In the genomic region with DNA sequence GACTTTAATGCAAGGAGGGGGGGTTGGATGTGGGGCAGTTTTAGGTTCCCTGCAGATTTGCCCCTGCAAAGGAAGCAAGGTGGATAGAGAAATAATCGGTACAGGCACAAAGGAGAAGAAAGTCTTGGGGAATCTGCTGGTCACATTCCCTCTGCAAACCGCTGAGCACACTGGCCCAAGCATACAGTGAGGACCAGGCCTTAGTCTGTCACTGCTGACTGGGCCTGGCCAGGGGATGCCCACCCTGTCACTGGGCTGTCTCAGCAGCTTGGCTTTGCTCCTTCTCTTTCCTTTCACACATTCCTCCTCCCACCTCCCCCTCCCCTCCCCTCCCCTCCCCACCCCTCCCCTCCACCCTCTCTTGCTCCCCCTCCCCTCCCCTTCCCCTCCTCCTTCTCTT, we compare ENCODE assay signal across 11 mouse cellular contexts.
DNase-seq lines count a peak whose midpoint lies in the region; ATAC-seq lines count a peak whose summit lies in the region.
"Had no signal": no experiment of that assay in that cellular context is flagged by ENCODE, and none has a peak within 500 bp of the region (broad histone marks: within the 10 kb centered on the region; RNA-seq: fewer than 3 reads in every experiment).

No protein-coding gene starts in this region.

- 0 out of 2 replicates have a peak, but pooled peaks cover 5% of the 10 kb centered on the region for H3K27me3 ChIP-seq in forebrain, embryonic 10.5 days (ENCODE audit: poor library complexity, severe bottlenecking)
- H3K27me3 ChIP-seq in forebrain, embryonic 16.5 days (replicated peaks; ENCODE audit: control insufficient read depth, insufficient read depth, low read length), result no peaks in the 10 kb centered on the region
- peaks cover 25% of the 10 kb centered on the region; the same call in 1 of the 2 replicates for H3K27me3 ChIP-seq in liver, embryonic 12.5 days (replicated peaks)
- H3K27me3 ChIP-seq in embryonic facial prominence, embryonic 13.5 days, result no peaks in the 10 kb centered on the region
- H3K27me3 ChIP-seq: embryonic facial prominence, embryonic 15.5 days; midbrain, embryonic 15.5 days had no signal

- H3K4me1 ChIP-seq in forebrain, embryonic 10.5 days, result peaks cover 65% of the 10 kb centered on the region
- peaks cover 14% of the 10 kb centered on the region for H3K4me1 ChIP-seq in forebrain, embryonic 16.5 days (replicated peaks; ENCODE audit: control insufficient read depth, insufficient read depth, low read length)
- H3K4me1 ChIP-seq in liver, embryonic 12.5 days, result peaks cover 58% of the 10 kb centered on the region
- peaks cover 11% of the 10 kb centered on the region; the same call in 1 of the 2 replicates for H3K4me1 ChIP-seq in embryonic facial prominence, embryonic 13.5 days

- no peak overlapping the region for H3K4me2 ChIP-seq in forebrain, embryonic 16.5 days (ENCODE audit: low read length)
- H3K4me2 ChIP-seq in liver, embryonic 12.5 days, result no peak overlapping the region
- no peak overlapping the region for H3K4me2 ChIP-seq in embryonic facial prominence, embryonic 13.5 days
- H3K4me2 ChIP-seq: embryonic facial prominence, embryonic 15.5 days; midbrain, embryonic 15.5 days had no signal

- no peak for DNase-seq in forebrain, embryonic 10.5 days (ENCODE audit: extremely low spot score, low spot score)
- no peak for DNase-seq in liver
- DNase-seq in lung, postnatal 4 days, result peak; percentile 41 to 58
- DNase-seq in testis, postnatal 10 days (ENCODE audit: low spot score), result no peak
- DNase-seq in layer of hippocampus, adult 9-10 months (ENCODE audit: low spot score), result no peak
- DNase-seq: cerebellum, adult 9-10 months had no signal

- no peaks in the 10 kb centered on the region for H3K9me3 ChIP-seq in forebrain, embryonic 10.5 days
- no peaks in the 10 kb centered on the region for H3K9me3 ChIP-seq in forebrain, embryonic 16.5 days (ENCODE audit: control insufficient read depth, low read length)
- H3K9me3 ChIP-seq in liver, embryonic 12.5 days (replicated peaks), result no peaks in the 10 kb centered on the region
- no peaks in the 10 kb centered on the region for H3K9me3 ChIP-seq in embryonic facial prominence, embryonic 13.5 days
- H3K9me3 ChIP-seq: embryonic facial prominence, embryonic 15.5 days; midbrain, embryonic 15.5 days had no signal

- no peak overlapping the region for H3K4me3 ChIP-seq in forebrain, embryonic 10.5 days
- no peak overlapping the region for H3K4me3 ChIP-seq in forebrain, embryonic 16.5 days (replicated peaks; ENCODE audit: low read length)
- H3K4me3 ChIP-seq in liver, embryonic 12.5 days, result no peak overlapping the region
- no peak overlapping the region for H3K4me3 ChIP-seq in embryonic facial prominence, embryonic 13.5 days
- H3K4me3 ChIP-seq: embryonic facial prominence, embryonic 15.5 days; midbrain, embryonic 15.5 days had no signal

- 77% methylated on average over 2 of the region's 2 CpGs for WGBS in forebrain, embryonic 10.5 days
- WGBS in forebrain, embryonic 16.5 days, result 46% methylated on average over 2 of the region's 2 CpGs
- 40% methylated on average over 2 of the region's 2 CpGs for WGBS in liver, embryonic 12.5 days (ENCODE audit: insufficient replicate concordance)
- WGBS in embryonic facial prominence, embryonic 13.5 days, result 66% methylated on average over 2 of the region's 2 CpGs

- peak overlapping the region; percentile 65 for H3K27ac ChIP-seq in forebrain, embryonic 10.5 days
- no peak overlapping the region for H3K27ac ChIP-seq in forebrain, embryonic 16.5 days (ENCODE audit: low read length)
- 0 out of 2 replicates have a peak overlapping the region, but pooled peaks have one; percentile 41 for H3K27ac ChIP-seq in liver, embryonic 12.5 days
- no peak overlapping the region for H3K27ac ChIP-seq in embryonic facial prominence, embryonic 13.5 days
- H3K27ac ChIP-seq: embryonic facial prominence, embryonic 15.5 days; midbrain, embryonic 15.5 days had no signal

- no peaks in the 10 kb centered on the region for H3K36me3 ChIP-seq in forebrain, embryonic 10.5 days (replicated peaks)
- H3K36me3 ChIP-seq in forebrain, embryonic 16.5 days (ENCODE audit: control insufficient read depth, insufficient read depth), result no peaks in the 10 kb centered on the region
- no peaks in the 10 kb centered on the region for H3K36me3 ChIP-seq in liver, embryonic 12.5 days
- H3K36me3 ChIP-seq in embryonic facial prominence, embryonic 13.5 days, result no peaks in the 10 kb centered on the region
- H3K36me3 ChIP-seq: embryonic facial prominence, embryonic 15.5 days; midbrain, embryonic 15.5 days had no signal

- H3K9ac ChIP-seq in forebrain, embryonic 16.5 days (replicated peaks; ENCODE audit: low read depth, low read length), result no peak overlapping the region
- no peak overlapping the region for H3K9ac ChIP-seq in liver, embryonic 12.5 days
- 0 out of 2 replicates have a peak overlapping the region, but pooled peaks have one; percentile 6 for H3K9ac ChIP-seq in embryonic facial prominence, embryonic 13.5 days
- H3K9ac ChIP-seq: embryonic facial prominence, embryonic 15.5 days; midbrain, embryonic 15.5 days had no signal

- ATAC-seq in forebrain, embryonic 16.5 days, result no peak
- ATAC-seq in liver, embryonic 12.5 days, result no peak
- ATAC-seq in embryonic facial prominence, embryonic 13.5 days (ENCODE audit: insufficient number of reproducible peaks, insufficient read depth, low FRiP score, low TSS enrichment, low read depth), result no peak
- ATAC-seq: midbrain, embryonic 15.5 days had no signal

Comparison
In these comparisons a context has a peak if more than half of its experiments do, and no peak if none do; other contexts are left out.
1. H3K27ac ChIP-seq: peak in forebrain, embryonic 10.5 days (single experiment) and liver, embryonic 12.5 days (single experiment); none in forebrain, embryonic 16.5 days (single experiment) and embryonic facial prominence, embryonic 13.5 days (single experiment).
2. DNase-seq: peak in lung, postnatal 4 days (2 of 2); none in forebrain, embryonic 10.5 days (single experiment), liver (single experiment), testis, postnatal 10 days (single experiment) and layer of hippocampus, adult 9-10 months (single experiment).